Mouse (Mus musculus) ES-E14 (cell line): ENCODE results near the gene Ropn1l. TPM values are rescaled to one million over a fixed set of nuclear protein-coding genes. Genes with fewer than 3 reads are reported as not detected.

ENCODE experiments used
- DNase-seq: peaks from one replicate; pipeline ENCODE4 v3.0.0-alpha.2; 2013; ENCODE audit warnings: low read depth, low spot score
- H3K27ac ChIP-seq: 2 replicates; pipeline ENCODE4 v1.5.1; 2012; ENCODE audit warnings: low read depth, mild to moderate bottlenecking, low read length, moderate library complexity, mixed read lengths; ENCODE audit not compliant: poor library complexity, insufficient read depth, severe bottlenecking
- H3K36me3 ChIP-seq: 2 replicates; pipeline ENCODE4 v1.6.1; 2012; ENCODE audit warnings: mild to moderate bottlenecking, low read length, moderate library complexity, mixed read lengths; ENCODE audit not compliant: control insufficient read depth, poor library complexity, insufficient read depth, severe bottlenecking
- H3K4me1 ChIP-seq, 2 experiments: fragments of 150-350 bp in 1 of 2; sonication (generic) in 1 of 2; 2 replicates each; pipeline ENCODE4 v1.6.1; 2012; ENCODE audit warnings: low read length in 2 of 2, mild to moderate bottlenecking in 1 of 2, mixed read lengths in 1 of 2; ENCODE audit not compliant: control insufficient read depth in 2 of 2, insufficient read depth in 2 of 2, poor library complexity in 1 of 2
- H3K4me3 ChIP-seq, 2 experiments: fragments of 150-350 bp in 1 of 2; sonication (generic) in 1 of 2; 2 replicates each; pipeline ENCODE4 v1.5.1; 2012; ENCODE audit warnings: low read length in 2 of 2, low read depth in 1 of 2, mild to moderate bottlenecking in 1 of 2, mixed read lengths in 1 of 2; ENCODE audit not compliant: insufficient read depth in 1 of 2, poor library complexity in 1 of 2, severe bottlenecking in 1 of 2
- H3K9ac ChIP-seq: 2 replicates; pipeline ENCODE4 v1.6.1; 2012; ENCODE audit warnings: low read depth, mild to moderate bottlenecking, low read length, mixed read lengths; ENCODE audit not compliant: poor library complexity, insufficient read depth, severe bottlenecking
- H3K9me3 ChIP-seq: fragments of 150-350 bp; sonication (generic); 2 replicates; pipeline ENCODE4 v1.6.1; 2012; ENCODE audit warnings: low read depth, mild to moderate bottlenecking, low read length; ENCODE audit not compliant: control insufficient read depth, insufficient read depth
- CHD2 ChIP-seq: IDR thresholded peaks from 2 replicates; pipeline ENCODE4 v1.6.1; 2014; ENCODE audit warnings: mild to moderate bottlenecking, low read depth, low read length, inconsistent platforms
- HCFC1 ChIP-seq: IDR thresholded peaks from 2 replicates; pipeline ENCODE4 v1.6.1; 2012; ENCODE audit warnings: low read length, inconsistent platforms, borderline replicate concordance; ENCODE audit not compliant: insufficient read depth
- MAFK ChIP-seq: IDR thresholded peaks from 2 replicates; pipeline ENCODE4 v1.6.1; 2014; ENCODE audit warnings: mild to moderate bottlenecking, low read depth, low read length, inconsistent platforms; ENCODE audit not compliant: insufficient read depth
- ZC3H11A ChIP-seq: IDR thresholded peaks from 2 replicates; pipeline ENCODE4 v1.6.1; 2012; ENCODE audit warnings: low read depth, mild to moderate bottlenecking, inconsistent platforms, low read length, borderline replicate concordance
- ZNF384 ChIP-seq: IDR thresholded peaks from 2 replicates; pipeline ENCODE4 v1.6.1; 2012; ENCODE audit warnings: low read depth, low read length, inconsistent platforms
- in situ Hi-C, 2 experiments: fragments of 600-800 bp; cut with MboI; formaldehyde crosslinking; loops; one replicate each; pipeline ENCODE4 v1.15.1; 2025; ENCODE audit warnings: low sequenced_read_pairs in 2 of 2, inconsistent platforms in 1 of 2; ENCODE audit not compliant: unreplicated experiment in 2 of 2
- total RNA-seq: library from RNA; depleted of rRNA; stranded (reverse); fragments of 300-350 nt; gene quantifications from 2 replicates; pipeline ENCODE4 v1.2.3, GENCODE M21; 2012

Ropn1l gene
- total RNA-seq, 1 experiment = not detected

- no peak overlapping the region for H3K4me3 ChIP-seq
- peaks cover 4% of the 10 kb centered on the region; the same call in 1 of the 2 replicates for H3K36me3 ChIP-seq
- in situ Hi-C loops = no loop called here
- no peak for DNase-seq
- no peak overlapping the region for H3K9ac ChIP-seq
- no peak for TF ChIP-seq ZC3H11A
- TF ChIP-seq CHD2 = no peak
- TF ChIP-seq HCFC1 = no peak
- no peak for TF ChIP-seq MAFK
- TF ChIP-seq ZNF384 = no peak
- no peaks in the 10 kb centered on the region for H3K9me3 ChIP-seq
- no peaks in the 10 kb centered on the region for H3K4me1 ChIP-seq
- no peak overlapping the region for H3K27ac ChIP-seq
Observed at GRCm38 (mm10) chr15:31487407-31487806, 33.9 kb upstream of the Ropn1l start.

- no peak overlapping the region for H3K4me3 ChIP-seq
- in situ Hi-C loops = no loop called here
- H3K9ac ChIP-seq = no peak overlapping the region
- no peaks in the 10 kb centered on the region for H3K9me3 ChIP-seq
- H3K27ac ChIP-seq = no peak overlapping the region
- H3K36me3 ChIP-seq = peaks cover 10% of the 10 kb centered on the region
- DNase-seq = no peak
- TF ChIP-seq ZC3H11A (no peak), CHD2 (no peak), HCFC1 (no peak), ZNF384 (no peak), MAFK (no peak)
- H3K4me1 ChIP-seq = no peaks in the 10 kb centered on the region
Observed at GRCm38 (mm10) chr15:31476678-31477077, 23.1 kb upstream of the Ropn1l start.

GRCm38 (mm10) chr15:31472645-31473574, 19.4 kb upstream of the Ropn1l start:
- H3K4me3 ChIP-seq = no peak overlapping the region
- no peak overlapping the region for H3K9ac ChIP-seq
- no peaks in the 10 kb centered on the region for H3K9me3 ChIP-seq
- in situ Hi-C loops = no loop called here
- no peak for TF ChIP-seq MAFK
- TF ChIP-seq ZNF384 = no peak
- TF ChIP-seq HCFC1 = no peak
- no peak for TF ChIP-seq CHD2
- no peak for TF ChIP-seq ZC3H11A
- no peak overlapping the region for H3K27ac ChIP-seq
- peaks cover 3% of the 10 kb centered on the region for H3K36me3 ChIP-seq
- H3K4me1 ChIP-seq = no peaks in the 10 kb centered on the region
- no peak for DNase-seq

GRCm38 (mm10) chr15:31471529-31471928, 18.0 kb upstream of the Ropn1l start:
- no peak overlapping the region for H3K9ac ChIP-seq
- H3K4me3 ChIP-seq = no peak overlapping the region
- no peak overlapping the region for H3K27ac ChIP-seq
- no peaks in the 10 kb centered on the region; the same call in 1 of the 2 replicates for H3K36me3 ChIP-seq
- DNase-seq = no peak
- H3K4me1 ChIP-seq = no peaks in the 10 kb centered on the region
- TF ChIP-seq ZNF384 (no peak), HCFC1 (no peak), CHD2 (no peak), ZC3H11A (no peak), MAFK (no peak)
- no peaks in the 10 kb centered on the region for H3K9me3 ChIP-seq
- in situ Hi-C loops = no loop called here
